Mouse (Mus musculus) left cerebral cortex, adult 8-10 months (tissue): ENCODE measurements at regions not wholly inside any gene's neighbourhood (a gene's known extent, or its start where the extent isn't known, plus 50 kb on each side); places are given as distances from the start of the nearest gene placed in this dataset.
"Not testable (repeated sequence)": the region's sequence is repeated elsewhere in the genome, so short reads cannot be mapped to it uniquely, and the experiment has no call there.

Experiments used
- DNase-seq, 2 experiments: peaks; one replicate each; pipeline ENCODE4 v3.0.0; 2022; ENCODE audit warnings: low spot score in 2 of 2

- peak in 1 of 2 experiments; percentile 24 for DNase-seq
These were observed 184.0 kb downstream of the Frk start for GRCm38 (mm10) chr10:34667203-34667602.

- DNase-seq = no peak
These were observed 184.7 kb downstream of the Frk start for GRCm38 (mm10) chr10:34667735-34668439.

- no peak for DNase-seq
These were observed 188.6 kb downstream of the Frk start for GRCm38 (mm10) chr10:34671791-34672190.

GRCm38 (mm10) chr10:34699414-34699813 is 216.2 kb downstream of the Frk start:
- not testable (repeated sequence) for DNase-seq

- no peak for DNase-seq
These were observed 218.8 kb downstream of the Frk start for GRCm38 (mm10) chr10:34701956-34702355.

GRCm38 (mm10) chr10:34705416-34705815 is 222.2 kb downstream of the Frk start:
- no peak for DNase-seq

- DNase-seq = no peak
These were observed 248.1 kb downstream of the Frk start for GRCm38 (mm10) chr10:34731249-34731648.

GRCm38 (mm10) chr10:34762426-34762825 is 279.2 kb downstream of the Frk start:
- no peak for DNase-seq

- no peak for DNase-seq
These were observed 308.9 kb downstream of the Frk start for GRCm38 (mm10) chr10:34792099-34792498.

- DNase-seq = no peak
These were observed 327.9 kb downstream of the Frk start for GRCm38 (mm10) chr10:34811131-34811530.

- no peak for DNase-seq
These were observed 340.9 kb downstream of the Frk start for GRCm38 (mm10) chr10:34824121-34824520.

- peak in 1 of 2 experiments; percentile 9 for DNase-seq
These were observed 358.9 kb downstream of the Frk start for GRCm38 (mm10) chr10:34842015-34842504.

GRCm38 (mm10) chr10:34856494-34857146 is 373.4 kb downstream of the Frk start:
- no peak for DNase-seq

- DNase-seq = no peak
These were observed 379.5 kb downstream of the Frk start for GRCm38 (mm10) chr10:34862693-34863092.

- DNase-seq = no peak
These were observed 388.7 kb downstream of the Frk start for GRCm38 (mm10) chr10:34871888-34872287.

- DNase-seq = no peak
These were observed 395.3 kb downstream of the Frk start for GRCm38 (mm10) chr10:34878511-34878910.

GRCm38 (mm10) chr10:34887601-34888000 is 404.4 kb downstream of the Frk start:
- no peak for DNase-seq

- no peak for DNase-seq
These were observed 421.1 kb downstream of the Frk start for GRCm38 (mm10) chr10:34904274-34904673.

- DNase-seq = no peak
These were observed 421.5 kb downstream of the Frk start for GRCm38 (mm10) chr10:34904692-34905091.

- no peak for DNase-seq
These were observed 429.0 kb downstream of the Frk start for GRCm38 (mm10) chr10:34912153-34912723.
